Mouse (Mus musculus) intestine, postnatal 0 days (tissue): ENCODE results near the gene Glt28d2. TPM values are rescaled to one million over a fixed set of nuclear protein-coding genes. Genes with fewer than 3 reads are reported as not detected.

ENCODE experiments used
- ATAC-seq: fragments of 200-750 bp; cut with Nextera tagmentation; 2 replicates; pipeline ENCODE4 v1.8.0; 2017; ENCODE audit warnings: mild to moderate bottlenecking, moderate TSS enrichment, moderate library complexity
- H3K27ac ChIP-seq: fragments of 300-500 bp; sonication (generic); 2 replicates; pipeline ENCODE4 v1.5.1; 2014; ENCODE audit warnings: mild to moderate bottlenecking, low read depth, low read length, moderate library complexity
- H3K27me3 ChIP-seq: fragments of 300-500 bp; sonication (generic); replicated peaks from 2 replicates; pipeline ENCODE4 v1.6.1; 2014; ENCODE audit warnings: low read length, mixed read lengths; ENCODE audit not compliant: control insufficient read depth, insufficient read depth
- H3K36me3 ChIP-seq: fragments of 300-500 bp; sonication (generic); 2 replicates; pipeline ENCODE4 v1.6.1; 2014; ENCODE audit warnings: mild to moderate bottlenecking, moderate library complexity; ENCODE audit not compliant: control insufficient read depth, insufficient read depth
- H3K4me1 ChIP-seq: fragments of 300-500 bp; sonication (generic); replicated peaks from 2 replicates; pipeline ENCODE4 v1.6.1; 2014; ENCODE audit warnings: antibody characterized with exemption, low read length, mixed read lengths; ENCODE audit not compliant: control insufficient read depth, insufficient read depth
- H3K4me2 ChIP-seq: fragments of 300-500 bp; sonication (generic); replicated peaks from 2 replicates; pipeline ENCODE4 v1.6.1; 2014; ENCODE audit warnings: low read depth, mild to moderate bottlenecking, moderate library complexity
- H3K4me3 ChIP-seq: fragments of 300-500 bp; sonication (generic); 2 replicates; pipeline ENCODE4 v1.5.1; 2014; ENCODE audit warnings: low read depth, low read length
- H3K9ac ChIP-seq: fragments of 300-500 bp; sonication (generic); 2 replicates; pipeline ENCODE4 v1.6.1; 2014; ENCODE audit warnings: mild to moderate bottlenecking, low read depth, low read length
- H3K9me3 ChIP-seq: fragments of 300-500 bp; sonication (generic); 2 replicates; pipeline ENCODE4 v1.6.1; 2016; ENCODE audit warnings: mixed run types; ENCODE audit not compliant: control insufficient read depth
- CTCF ChIP-seq: sonication (generic); IDR thresholded peaks from 2 replicates; pipeline ENCODE4 v1.5.1; 2016; ENCODE audit warnings: low read depth, mild to moderate bottlenecking, control low read depth, antibody characterized with exemption, moderate library complexity
- WGBS: fragments of 180-500 bp; shearing (Covaris S2); extraction: QIAGEN DNeasy Blood & Tissue Kit; methylation state at CpG from one replicate; pipeline ENCODE4 v1.1.7; 2014; 5-methylcytosine and 5-hydroxymethylcytosine counted together
- polyA plus RNA-seq: library from polyadenylated mRNA; unstranded; fragments of >200 nt; fragmentation: Nextera tagmentation; extraction: Ambion mirVana; gene quantifications from 2 replicates; pipeline ENCODE4 v1.2.1, GENCODE M21; 2015

Gene Glt28d2
- polyA plus RNA-seq, 1 experiment from 2014 or later: 2.6 TPM

DNA sequence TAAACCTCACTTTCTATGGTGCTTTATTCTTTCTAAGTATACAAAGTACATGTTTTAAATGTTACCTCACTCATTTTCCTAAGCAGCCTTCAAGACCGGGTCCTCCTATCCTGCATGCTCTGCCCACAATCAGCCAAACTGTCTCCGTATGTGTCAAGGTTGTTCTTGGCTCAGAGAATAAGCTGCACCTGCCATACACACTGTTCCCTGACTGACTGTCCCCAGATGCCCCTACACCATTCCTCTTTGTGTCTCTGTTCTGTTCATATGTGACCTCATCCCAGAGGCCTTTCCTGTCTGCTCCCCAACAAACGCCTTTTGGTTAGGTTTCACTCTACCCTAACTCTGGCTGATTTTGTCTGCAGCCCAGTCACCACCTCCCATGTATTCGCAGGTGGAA lies 60.0 kb downstream of the Glt28d2 start:
- TF ChIP-seq CTCF: no peak
- H3K36me3 ChIP-seq: no peaks in the 10 kb centered on the region
- no peak overlapping the region for H3K27ac ChIP-seq
- H3K4me1 ChIP-seq: no peaks in the 10 kb centered on the region
- H3K27me3 ChIP-seq: no peaks in the 10 kb centered on the region
- no peak overlapping the region for H3K4me2 ChIP-seq
- no peak overlapping the region for H3K4me3 ChIP-seq
- 76% methylated on average over 4 of the region's 4 CpGs for WGBS
- ATAC-seq: no peak
- no peaks in the 10 kb centered on the region for H3K9me3 ChIP-seq
- H3K9ac ChIP-seq: no peak overlapping the region

- TF ChIP-seq CTCF: no peak
- ATAC-seq: no peak
These were observed 66.3 kb downstream of the Glt28d2 start for GRCm38 (mm10) chr3:85820839-85821548.

More at GRCm38 (mm10) chr3:85820839-85821548, 66.3 kb downstream of the Glt28d2 start:
- Histone ChIP-seq H3K27me3 (no peaks in the 10 kb centered on the region), H3K27ac (no peak overlapping the region), H3K4me1 (no peaks in the 10 kb centered on the region), H3K4me3 (no peak overlapping the region), H3K9ac (no peak overlapping the region), H3K4me2 (no peak overlapping the region), H3K9me3 (no peaks in the 10 kb centered on the region), H3K36me3 (no peaks in the 10 kb centered on the region)
- 78% methylated on average over 15 of the region's 15 CpGs for WGBS

Other genes with a start within 250 kb of the Glt28d2 start
- 2.3 and 2.6 TPM in 2 replicates for gene Fam160a1, start 70.2 kb downstream of the Glt28d2 start, polyA plus RNA-seq
- gene Gm37240, start within 50 bp of the Glt28d2 start, polyA plus RNA-seq: 3.3 and 4.5 TPM in 2 replicates
- 37.4 and 37.7 TPM in 2 replicates for gene Sh3d19, start 83.6 kb upstream of the Glt28d2 start, polyA plus RNA-seq
- 0.12 TPM in 1 of 2 replicates, not detected in the other for gene Prss48, start 115.0 kb upstream of the Glt28d2 start, polyA plus RNA-seq